Mouse (Mus musculus) common myeloid progenitor, adult 5-6 weeks (primary cell): ENCODE measurements around the gene Ntf5. TPM values are rescaled to one million over a fixed set of nuclear protein-coding genes. Genes with fewer than 3 reads are reported as not detected.
"Not testable (repeated sequence)": the region's sequence is repeated elsewhere in the genome, so short reads cannot be mapped to it uniquely, and the experiment has no call there.

Experiments
- ATAC-seq: replicated peaks from 2 replicates; pipeline ENCODE4 v1.8.0; 2016; ENCODE audit warnings: low read depth, mild to moderate bottlenecking, moderate TSS enrichment, inconsistent platforms; ENCODE audit not compliant: poor library complexity, severe bottlenecking
- total RNA-seq: library from RNA; stranded (forward); fragments of 200-1000, 187-1606 nt; gene quantifications from 2 replicates; pipeline ENCODE4 v1.2.3, GENCODE M21; 2017

Gene Ntf5
- total RNA-seq, result not detected in 2 replicates

DNA sequence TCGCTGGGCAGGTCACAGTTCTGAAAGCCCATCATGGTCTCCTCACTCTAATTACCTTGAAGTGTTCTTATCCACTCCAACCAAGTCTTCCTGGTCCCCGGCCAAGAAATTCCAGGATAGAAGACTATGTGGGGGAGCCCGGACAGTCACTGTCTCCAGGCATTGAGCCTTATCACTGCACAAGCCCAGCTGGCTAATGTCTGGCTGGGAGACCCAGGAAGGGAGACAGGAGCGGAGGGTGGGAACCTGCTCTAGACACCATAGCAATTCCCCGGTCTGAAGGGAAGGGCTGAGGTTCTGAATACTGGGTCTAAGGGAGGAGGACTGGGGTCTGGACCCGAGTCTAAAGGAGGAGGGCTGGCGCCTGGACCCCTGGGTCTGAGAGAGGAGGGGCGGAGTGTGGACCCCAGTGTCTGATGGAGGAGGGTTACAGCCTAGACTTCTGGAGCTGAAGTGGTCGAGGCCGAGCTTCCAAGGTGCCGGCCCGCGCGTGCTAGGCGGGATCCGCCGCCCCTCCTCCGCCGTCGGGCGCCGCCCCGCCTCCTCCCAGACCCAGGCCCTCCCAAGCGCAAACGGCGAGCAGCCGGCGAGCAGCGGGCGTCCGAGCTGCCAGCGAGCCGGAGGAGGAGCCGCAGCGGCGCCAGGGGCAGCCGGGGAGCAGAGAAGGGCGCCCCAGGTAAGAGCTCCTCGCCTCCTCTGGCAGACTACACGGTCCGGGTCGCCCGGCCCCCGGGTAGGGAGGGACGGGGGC, at the start of gene Ntf5:
TSS of gene Ntf5 (plus strand) at position 583 of the 751 bp plus-strand sequence.
- ATAC-seq, result no peak

DNA sequence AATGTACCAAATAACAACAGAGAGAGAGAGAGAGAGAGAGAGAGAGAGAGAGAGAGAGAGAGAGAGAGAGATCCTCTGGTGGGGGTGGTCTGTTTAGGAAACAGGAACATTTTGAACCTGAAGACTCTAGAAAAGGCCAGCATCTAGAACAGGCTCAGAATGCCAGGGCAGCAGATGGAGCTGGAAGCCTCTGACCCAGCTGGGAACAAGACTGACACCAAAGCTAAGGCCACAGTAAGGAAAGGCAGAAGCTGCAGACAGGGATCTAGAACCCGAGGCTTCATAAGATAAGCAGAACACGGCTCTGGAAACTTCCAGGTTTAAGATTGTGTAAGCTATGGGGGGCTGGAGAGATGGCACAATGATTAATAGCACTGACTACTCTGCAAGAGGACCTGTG, 49.5 kb upstream of the Ntf5 start:
- ATAC-seq, result no peak

DNA sequence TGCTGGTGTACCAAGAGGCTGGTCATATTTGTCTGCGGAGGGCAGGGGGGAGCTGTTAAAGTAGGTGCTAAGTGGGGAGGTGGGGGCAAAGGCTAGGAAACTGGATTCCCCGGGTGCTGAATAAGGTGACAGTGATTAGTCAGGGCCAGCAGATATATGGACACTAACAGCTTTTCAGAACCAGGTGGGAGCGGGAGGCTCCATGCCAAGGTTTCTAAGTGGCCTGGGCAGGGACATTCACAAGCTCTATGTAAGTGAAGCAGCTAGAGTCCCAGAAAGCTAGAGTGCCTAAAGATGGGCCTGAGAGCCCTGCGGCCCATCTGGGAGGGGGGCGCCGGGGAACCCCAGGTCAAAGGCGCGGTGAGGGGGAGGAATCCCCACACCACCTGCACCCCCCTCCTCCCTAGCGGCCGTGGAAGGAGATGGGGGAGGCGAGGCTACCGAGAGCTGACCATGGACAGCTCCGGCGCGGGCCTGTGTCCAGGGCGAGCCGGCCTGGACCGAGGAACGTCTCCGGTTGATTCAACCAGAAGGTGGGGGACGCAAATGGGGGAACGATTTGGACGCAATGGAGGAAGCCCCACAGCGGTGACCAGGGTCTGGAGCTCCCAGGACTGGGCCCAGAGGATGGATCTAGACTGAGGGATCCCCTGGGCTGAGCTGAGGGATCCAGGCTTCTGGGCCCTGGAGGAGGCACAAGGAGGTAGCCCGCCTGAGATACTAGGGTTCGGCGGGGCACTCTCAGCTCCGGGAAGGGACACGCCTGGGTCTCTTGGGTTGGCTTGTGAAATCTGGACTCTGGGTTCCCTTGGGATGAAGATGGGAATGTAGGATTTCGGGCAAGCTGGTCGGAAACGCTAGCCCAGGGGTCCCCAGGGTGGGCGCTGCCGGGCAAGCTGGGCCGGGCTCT, 47.5 kb upstream of the Ntf5 start:
- ATAC-seq, result no peak

DNA sequence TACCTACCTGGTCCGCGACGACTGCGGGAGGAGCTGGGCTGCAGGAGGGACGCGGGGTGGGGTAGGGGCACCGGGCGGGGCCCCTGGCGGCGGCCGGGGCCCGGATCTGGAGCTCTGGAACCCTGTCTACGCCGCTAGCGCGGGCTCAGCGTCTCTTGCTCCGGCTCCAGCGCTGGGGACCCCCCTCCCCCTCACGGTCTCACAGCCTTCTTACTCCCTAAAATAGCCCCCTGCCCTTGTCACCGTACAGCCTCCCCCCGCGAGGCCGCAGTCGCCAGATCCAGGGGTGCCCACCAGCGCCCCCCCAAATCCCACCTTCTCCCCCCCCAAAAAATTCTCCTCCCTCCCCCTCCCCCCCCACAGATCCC, 46.9 kb upstream of the Ntf5 start, which contains the start of gene Ppfia3:
TSS of gene Ppfia3 (minus strand) at position 368 of the 368 bp plus-strand sequence.
- no peak for ATAC-seq

DNA sequence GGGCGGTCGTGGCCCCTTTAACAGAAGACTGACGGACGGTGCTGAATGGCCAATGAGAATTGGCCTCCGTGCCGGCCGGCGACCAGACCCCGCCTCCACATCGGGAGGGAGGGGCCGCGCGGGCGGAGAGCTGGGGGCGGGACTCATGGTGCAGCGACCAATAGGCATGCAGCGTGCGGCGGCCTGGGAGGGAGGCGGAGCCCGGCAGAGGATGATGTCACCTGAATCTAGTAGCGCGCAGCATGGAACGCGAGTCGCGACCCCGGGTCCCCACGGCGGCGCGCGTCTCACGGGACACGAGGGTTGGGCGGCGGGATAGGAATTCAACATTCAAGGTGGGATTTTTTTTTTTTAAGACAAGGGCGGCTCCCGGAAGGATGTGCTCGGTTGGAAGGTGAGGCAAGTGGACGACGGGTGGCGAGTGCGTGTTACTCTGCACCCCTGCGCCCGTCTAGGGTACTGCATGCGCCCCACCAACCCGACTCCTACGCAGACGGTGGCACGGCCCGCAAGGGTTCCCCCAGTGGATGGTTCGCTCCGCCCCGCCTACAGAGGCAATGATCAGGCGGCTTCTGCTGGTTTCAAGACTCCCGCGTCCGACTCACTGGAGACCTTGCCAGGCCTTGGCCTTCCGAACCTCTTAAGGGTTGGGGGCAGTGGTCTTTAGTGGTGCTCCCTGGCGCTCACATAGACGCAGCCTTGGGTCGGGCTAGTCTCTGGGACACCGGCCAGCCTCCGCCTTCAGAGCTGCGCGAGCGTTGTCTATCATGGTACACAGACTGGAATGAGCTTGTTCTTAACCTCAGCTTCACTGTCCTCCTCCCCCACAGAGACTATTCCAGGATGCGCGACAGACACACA, 46.2 kb upstream of the Ntf5 start:
- peak; percentile 78 for ATAC-seq

DNA sequence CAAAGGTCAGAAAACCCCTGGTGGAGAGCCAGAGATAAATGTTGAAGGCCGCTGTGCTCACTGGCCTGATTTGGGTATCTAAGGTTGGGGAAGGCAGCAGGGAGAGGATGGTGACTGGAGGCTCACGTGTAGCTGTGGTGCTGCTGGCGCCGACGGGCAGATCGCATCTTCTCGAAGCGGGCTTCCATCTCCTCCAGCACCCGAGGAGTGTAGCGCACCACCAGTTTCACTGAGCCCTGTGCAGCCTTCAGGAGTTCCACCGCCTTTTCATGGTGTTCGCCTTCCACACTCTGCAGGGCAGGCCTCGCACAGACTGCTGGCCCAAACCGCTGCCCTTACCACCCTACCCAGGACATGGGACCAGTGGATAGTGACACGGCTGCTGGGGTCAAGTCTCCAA, 45.3 kb upstream of the Ntf5 start:
- ATAC-seq, result no peak

DNA sequence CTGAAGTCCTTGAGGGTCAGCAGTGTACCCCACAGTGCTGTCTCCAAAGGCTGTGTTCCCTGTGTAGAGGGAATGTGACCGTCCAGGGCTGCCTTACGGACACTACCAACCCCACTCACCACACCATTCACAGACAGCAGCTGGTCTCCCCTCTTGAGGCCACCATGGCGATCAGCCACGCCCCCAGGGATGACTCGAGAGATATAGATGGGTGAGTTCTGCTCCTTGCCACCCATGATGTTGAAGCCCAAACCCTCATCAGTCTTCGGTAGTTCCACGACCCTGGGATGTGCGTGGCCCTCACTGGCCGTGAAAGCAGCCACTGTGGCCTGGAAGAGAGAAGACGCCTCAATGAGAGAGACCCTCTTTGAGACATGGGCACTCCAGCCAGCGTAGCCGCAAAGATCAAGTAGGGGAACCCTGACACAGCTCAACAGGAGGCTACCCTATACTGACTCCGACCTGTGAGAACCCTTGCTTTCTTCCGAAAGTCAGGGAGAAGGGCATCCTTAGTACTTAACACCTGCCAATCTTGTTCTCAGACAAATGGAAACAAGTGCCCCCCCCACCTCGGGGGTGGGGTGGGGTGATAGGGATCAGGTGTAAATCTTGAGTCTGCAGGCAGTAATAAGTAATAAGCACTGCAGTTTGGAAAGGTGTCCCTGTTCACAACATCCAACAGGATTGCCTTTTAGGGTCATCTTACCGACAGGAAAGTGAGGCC, 44.3 kb upstream of the Ntf5 start:
- ATAC-seq, result no peak

DNA sequence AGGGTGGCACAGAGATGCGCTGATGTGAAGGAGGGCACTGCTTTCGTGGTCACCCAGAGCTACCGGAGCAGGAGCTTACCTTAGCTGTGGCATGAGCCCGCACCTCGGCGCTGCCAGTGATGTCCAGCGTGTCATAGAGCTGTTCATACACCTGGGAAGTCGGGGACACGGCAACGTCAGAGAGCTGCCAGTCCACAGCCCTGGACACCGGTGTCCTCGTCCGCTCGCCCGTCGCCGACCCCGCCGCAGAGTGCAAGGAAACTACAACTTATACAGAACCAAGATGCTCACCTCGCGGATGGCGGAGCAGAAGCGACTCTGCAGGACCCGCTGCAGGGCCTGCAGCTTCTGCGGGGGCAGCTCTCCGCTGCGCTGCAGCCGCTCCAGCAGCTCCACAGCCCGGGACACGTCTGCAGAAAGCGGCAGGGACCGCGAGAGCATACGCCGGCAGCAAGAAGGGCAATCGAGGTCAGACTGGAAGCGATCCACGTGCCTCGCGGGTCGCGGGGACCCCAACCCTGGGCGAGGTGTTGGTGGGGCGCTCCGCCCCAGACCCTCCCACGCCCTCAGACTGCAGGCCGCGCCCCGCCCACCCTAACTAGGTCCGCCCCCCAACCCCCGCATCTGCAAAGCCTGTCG, 43.5 kb upstream of the Ntf5 start:
- ATAC-seq, result no peak

DNA sequence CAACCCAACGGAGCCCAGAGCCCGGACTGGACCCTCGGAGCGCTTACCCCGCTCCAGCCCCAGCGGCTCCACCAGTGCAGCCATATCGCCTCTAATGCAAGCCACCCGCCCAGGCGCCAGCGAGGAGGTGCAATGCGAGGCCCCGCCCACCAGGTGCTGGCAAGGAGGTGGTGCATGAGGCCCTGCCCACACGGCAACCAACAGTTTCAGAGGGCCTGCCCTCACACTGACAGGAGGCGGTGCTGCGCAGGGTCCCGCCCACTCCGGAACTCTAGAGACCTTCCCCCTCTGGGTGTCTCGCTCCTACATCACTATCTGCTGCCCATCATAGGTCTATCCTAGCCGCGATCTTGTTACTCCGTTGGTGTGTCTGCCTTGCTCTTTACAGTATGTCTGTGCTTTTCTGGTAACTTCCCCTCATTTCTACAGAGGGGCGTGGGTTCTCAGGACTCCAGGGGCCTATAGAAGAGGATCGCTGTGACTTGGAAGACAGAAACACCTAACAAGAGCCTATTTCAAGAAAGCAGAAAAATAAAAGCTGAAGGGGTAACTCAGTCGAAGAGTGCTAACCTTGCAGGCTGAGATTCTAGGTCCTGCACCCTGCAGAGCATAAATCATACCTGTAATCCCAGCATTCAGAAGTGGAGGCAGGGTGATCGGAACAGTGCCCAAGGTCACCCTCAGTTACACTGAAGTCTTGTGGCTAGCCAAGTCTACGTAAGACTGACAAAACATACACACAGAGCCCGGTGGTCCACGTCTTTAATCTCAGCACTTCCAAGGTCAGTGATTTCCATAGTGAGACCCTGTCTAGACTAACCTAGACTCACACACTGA, 42.8 kb upstream of the Ntf5 start, which contains the start of gene Lin7b:
TSS of gene Lin7b (minus strand) at position 109 of the 837 bp plus-strand sequence.
- ATAC-seq, result peak; percentile 68

DNA sequence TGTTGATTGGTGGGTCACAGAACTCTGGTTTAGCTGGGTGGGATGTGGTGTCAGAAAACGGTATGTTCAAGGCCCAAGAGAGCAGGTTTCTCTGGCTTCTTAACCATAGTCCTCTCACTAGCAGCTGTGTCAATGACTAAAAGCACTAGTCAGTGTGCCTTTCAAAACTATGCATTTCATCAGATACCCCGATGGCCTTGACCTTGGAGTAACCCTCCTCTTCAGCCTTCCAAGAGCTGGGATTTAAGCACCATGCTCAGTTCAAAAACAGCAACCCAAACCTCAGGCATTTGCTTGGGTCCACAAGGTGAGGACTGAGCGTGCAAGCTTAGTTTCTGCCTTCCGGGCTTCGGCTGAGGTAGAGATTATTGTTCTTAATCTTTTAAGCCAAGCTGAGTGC, 41.1 kb upstream of the Ntf5 start:
- ATAC-seq, result no peak

DNA sequence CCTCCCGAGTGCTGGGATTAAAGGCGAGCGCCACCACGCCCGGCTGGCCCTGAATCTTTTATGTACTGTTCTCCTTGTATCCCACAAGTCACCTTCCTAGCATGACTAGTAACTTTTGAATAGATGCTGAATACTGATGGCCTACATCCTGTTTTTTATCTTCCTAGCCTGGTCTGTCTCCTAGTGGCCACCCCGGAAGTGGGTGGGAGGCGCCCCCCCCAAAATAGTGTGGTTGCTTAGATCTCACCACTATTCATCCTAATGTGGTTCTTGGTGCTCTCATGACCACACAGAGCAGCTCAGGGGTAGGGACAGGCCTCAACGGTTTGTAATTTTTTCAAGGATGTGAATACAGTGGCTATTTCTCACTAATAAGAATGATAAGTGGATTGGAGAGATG, 38.9 kb upstream of the Ntf5 start:
- no peak for ATAC-seq

DNA sequence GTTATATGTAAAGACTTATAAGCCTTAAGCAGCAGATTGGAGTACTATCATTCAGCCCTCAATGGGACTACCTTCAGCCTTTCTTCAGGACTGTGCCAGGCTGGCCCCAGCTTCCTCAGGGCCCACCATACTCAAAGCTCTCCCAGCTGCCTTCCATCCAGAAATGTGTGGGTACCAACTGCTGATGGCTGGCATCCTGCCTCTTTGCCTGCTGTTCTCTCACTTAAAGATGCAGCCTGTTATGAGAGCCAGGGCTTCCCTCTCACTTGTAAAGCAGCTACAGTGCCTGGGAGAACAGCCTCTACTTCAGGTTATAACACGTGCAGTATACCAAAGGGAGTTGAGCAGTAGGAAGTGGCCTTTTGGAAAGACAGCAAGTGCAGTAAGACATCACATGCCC, 37.4 kb upstream of the Ntf5 start:
- ATAC-seq, result no peak

DNA sequence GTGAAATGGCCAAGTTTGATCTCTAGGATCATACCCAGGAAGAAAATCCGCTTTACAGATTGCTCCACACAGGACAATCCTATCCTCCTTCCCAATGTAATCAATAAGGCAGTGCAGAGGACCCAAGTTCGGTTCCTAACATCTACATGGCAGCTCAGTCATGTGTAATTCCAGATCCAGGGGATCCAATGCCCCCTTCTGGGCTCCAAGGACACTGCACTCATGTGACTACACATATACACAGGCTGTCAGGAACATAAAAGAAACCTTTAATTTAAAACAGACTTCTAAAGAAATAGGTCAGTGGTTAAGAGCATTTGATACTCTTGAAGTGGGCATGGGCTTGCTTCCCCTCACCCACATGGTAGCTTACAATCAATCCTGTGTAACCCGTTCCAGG, 27.4 kb upstream of the Ntf5 start:
- no peak for ATAC-seq

DNA sequence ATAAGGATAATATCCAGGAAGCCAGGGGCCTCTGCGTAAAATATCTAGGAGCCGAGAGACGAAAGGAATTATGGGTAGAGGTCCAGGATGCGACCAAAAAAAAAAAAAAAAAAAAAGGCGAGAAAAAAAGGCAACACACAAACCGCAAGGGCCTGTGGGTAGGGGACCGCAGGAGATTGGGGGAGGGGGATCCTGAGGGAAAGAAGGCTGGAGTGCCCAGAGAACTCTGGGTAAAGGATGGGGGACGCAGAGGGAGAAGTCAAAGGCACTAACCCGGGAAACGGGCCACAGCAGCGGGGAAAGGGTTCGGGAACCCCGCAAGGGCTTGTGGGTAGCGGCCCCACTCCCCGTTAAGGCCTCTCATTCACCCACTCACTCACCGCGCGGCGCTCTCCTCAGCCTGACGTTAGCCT, 18.4 kb upstream of the Ntf5 start:
- ATAC-seq, result peak; percentile 64

DNA sequence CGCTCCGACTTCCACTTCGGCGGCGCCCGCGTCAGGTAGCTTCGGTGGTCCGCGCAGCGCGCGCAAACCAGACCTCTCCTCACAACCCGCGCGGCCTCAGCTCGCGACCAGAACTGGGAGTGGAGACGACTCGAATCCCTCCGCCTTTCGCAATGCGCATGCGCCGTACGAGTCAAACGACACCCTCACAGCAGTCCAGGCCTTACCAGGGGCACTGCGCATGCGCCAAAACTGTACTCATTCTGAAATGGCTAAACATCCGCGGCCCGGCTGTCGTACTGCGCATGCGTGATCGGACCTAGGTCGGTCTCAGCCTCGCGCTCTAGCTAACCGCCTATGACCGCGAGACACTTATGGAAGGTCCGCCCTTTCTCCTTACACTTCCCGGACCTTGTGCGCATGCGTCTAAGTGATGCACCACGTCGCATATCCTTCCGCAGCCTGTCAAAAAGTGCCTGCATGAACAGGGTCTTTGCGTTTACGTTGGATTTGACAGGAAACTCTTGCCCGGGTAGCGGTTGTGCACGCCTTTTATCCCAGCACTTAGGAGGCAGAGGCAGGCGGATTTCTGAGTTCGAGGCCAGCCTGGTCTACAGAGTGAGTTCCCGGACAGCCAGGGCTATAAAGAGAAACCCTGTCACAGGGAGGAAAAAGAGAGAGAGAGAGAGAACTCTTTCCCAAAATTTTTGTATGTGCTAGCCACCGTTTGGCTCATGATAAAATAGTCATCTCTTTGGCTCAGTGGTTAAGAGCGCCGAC, 17.7 kb upstream of the Ntf5 start, which contains the start of gene Snrnp70:
TSS of gene Snrnp70 (minus strand) at position 165 of the 759 bp plus-strand sequence.
- peak; percentile 90 for ATAC-seq

DNA sequence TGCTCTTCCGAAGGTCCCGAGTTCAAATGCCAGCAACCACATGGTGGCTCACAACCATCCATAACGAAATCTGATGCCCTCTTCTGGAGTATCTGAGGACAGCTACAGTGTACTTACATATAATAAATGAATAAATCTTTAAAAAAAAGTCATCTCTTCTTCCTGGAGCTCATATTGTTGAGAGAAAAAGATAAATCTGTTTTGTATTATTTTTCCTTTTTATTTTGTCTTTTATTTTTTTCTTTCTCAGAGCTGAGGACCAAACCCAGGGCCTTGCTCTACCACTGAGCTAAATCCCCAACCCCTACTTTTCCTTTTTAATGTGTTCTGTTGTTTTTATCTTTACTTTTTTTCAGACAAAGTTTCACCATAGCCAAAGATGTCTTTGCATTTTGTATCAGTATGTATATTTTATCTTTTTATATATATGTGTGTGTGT, 17.1 kb upstream of the Ntf5 start:
- not testable (repeated sequence) for ATAC-seq

DNA sequence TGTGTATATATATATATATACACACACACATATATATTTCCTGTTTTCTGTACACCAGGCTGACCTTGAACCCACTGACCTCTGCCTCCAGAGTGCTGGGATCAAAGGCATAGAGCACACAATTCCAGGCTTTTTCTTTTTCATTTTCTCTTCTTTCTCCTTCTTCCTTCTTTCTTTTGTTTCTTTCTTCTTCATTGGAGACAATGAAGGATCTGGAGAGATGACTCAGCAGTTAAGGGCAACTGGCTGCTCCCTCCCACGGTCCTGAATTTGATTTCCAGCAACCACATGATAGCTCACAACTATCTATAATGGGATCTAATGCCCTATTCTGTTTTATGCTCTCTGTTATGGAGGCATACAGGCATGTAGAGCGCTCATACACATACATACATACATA, 16.7 kb upstream of the Ntf5 start:
- no peak for ATAC-seq
